Mouse (Mus musculus) stomach, embryonic 16.5 days (tissue): ENCODE measurements at regions not wholly inside any gene's neighbourhood (a gene's known extent, or its start where the extent isn't known, plus 50 kb on each side); places are given as distances from the start of the nearest gene placed in this dataset. TPM values are rescaled to one million over a fixed set of nuclear protein-coding genes. Genes with fewer than 3 reads are reported as not detected.

ENCODE experiments used
- ATAC-seq: fragments of 200-750 bp; cut with Nextera tagmentation; 2 replicates; pipeline ENCODE4 v1.8.0; 2017; ENCODE audit warnings: moderate number of reproducible peaks, moderate TSS enrichment; ENCODE audit not compliant: insufficient read depth, low FRiP score
- H3K27ac ChIP-seq: fragments of 300-500 bp; sonication (generic); 2 replicates; pipeline ENCODE4 v1.5.1; 2014; ENCODE audit warnings: low read length
- H3K27me3 ChIP-seq: fragments of 300-500 bp; sonication (generic); 2 replicates; pipeline ENCODE4 v1.6.1; 2014; ENCODE audit warnings: low read length, control low read depth, mixed read lengths; ENCODE audit not compliant: control insufficient read depth, insufficient read depth
- H3K36me3 ChIP-seq: fragments of 300-500 bp; sonication (generic); 2 replicates; pipeline ENCODE4 v1.6.1; 2014; ENCODE audit warnings: low read length; ENCODE audit not compliant: control insufficient read depth, insufficient read depth
- H3K4me1 ChIP-seq: fragments of 300-500 bp; sonication (generic); 2 replicates; pipeline ENCODE4 v1.6.1; 2014; ENCODE audit warnings: low read length, control low read depth, mixed read lengths; ENCODE audit not compliant: control insufficient read depth, insufficient read depth
- H3K4me2 ChIP-seq: fragments of 300-500 bp; sonication (generic); 2 replicates; pipeline ENCODE4 v1.6.1; 2014; ENCODE audit warnings: low read depth, low read length, mixed read lengths
- H3K4me3 ChIP-seq: fragments of 300-500 bp; sonication (generic); replicated peaks from 2 replicates; pipeline ENCODE4 v1.5.1; 2014; ENCODE audit warnings: mild to moderate bottlenecking, low read length
- H3K9ac ChIP-seq: fragments of 300-500 bp; sonication (generic); 2 replicates; pipeline ENCODE4 v1.6.1; 2014; ENCODE audit warnings: low read length
- H3K9me3 ChIP-seq: fragments of 300-500 bp; sonication (generic); replicated peaks from 2 replicates; pipeline ENCODE4 v1.6.1; 2016; ENCODE audit warnings: low read length, control low read depth; ENCODE audit not compliant: control insufficient read depth
- WGBS: fragments of 180-500 bp; shearing (Covaris S2); extraction: QIAGEN DNeasy Blood & Tissue Kit; methylation state at CpG from one replicate; pipeline ENCODE4 v1.1.7; 2014; 5-methylcytosine and 5-hydroxymethylcytosine counted together
- microRNA-seq: library from miRNA; unstranded; fragments of <30 nt; microRNA quantifications from one replicate; pipeline ENCODE4, GENCODE M21; 2016

DNA sequence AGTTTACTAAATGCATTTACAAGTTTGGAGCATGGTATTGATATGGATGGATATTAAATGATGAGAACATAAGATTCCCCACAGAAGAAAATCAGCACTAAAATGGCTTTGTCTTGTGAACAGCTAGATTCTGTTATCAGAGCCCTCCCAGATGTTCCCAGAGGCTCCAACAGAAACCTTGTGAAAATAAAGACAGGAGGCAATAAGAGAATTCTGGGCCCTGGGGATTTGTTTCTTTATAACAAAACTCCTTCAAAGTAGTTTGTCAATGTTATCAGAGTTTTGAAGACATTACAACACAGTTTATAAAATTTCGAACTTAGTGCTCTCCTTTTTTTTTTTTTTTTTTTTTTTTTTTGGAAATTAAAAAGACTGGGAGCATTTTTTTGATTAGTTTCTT is 56.8 kb upstream of the Dcn start:
- ATAC-seq: no peak
- no peak overlapping the region for H3K9ac ChIP-seq
- H3K4me3 ChIP-seq: no peak overlapping the region
- peaks cover 3% of the 10 kb centered on the region; the same call in 1 of the 2 replicates for H3K4me1 ChIP-seq
- no peaks in the 10 kb centered on the region for H3K36me3 ChIP-seq
- WGBS: 21% methylated on average over 1 of the region's 1 CpGs
- no peak overlapping the region for H3K27ac ChIP-seq
- H3K27me3 ChIP-seq: no peaks in the 10 kb centered on the region
- no peaks in the 10 kb centered on the region for H3K9me3 ChIP-seq
- no peak overlapping the region for H3K4me2 ChIP-seq

GRCm38 (mm10) chr10:97423039-97423700 is 56.2 kb upstream of the Dcn start:
- Histone ChIP-seq H3K9ac (no peak overlapping the region), H3K27ac (peak overlapping the region; percentile 33; the same call in 1 of the 2 replicates), H3K9me3 (no peaks in the 10 kb centered on the region), H3K4me1 (peaks cover 3% of the 10 kb centered on the region; the same call in 1 of the 2 replicates), H3K36me3 (no peaks in the 10 kb centered on the region), H3K27me3 (no peaks in the 10 kb centered on the region), H3K4me2 (no peak overlapping the region), H3K4me3 (no peak overlapping the region)
- 47% methylated on average over 4 of the region's 4 CpGs for WGBS
- ATAC-seq: no peak

Small RNAs in the stretch of these regions (microRNA-seq; reads per million reads assigned to microRNA genes)
- not detected for gene Gm24587
- gene Mir3966: not detected
